Mouse (Mus musculus) heart, embryonic 14.5 days (tissue): ENCODE results near the gene Flt3l. TPM values are rescaled to one million over a fixed set of nuclear protein-coding genes. Genes with fewer than 3 reads are reported as not detected.
A peak's percentile ranks its signal among the peaks of the same experiment; 100 is the strongest.

ENCODE experiments used
- ATAC-seq: fragments of 200-750 bp; cut with Nextera tagmentation; 2 replicates; pipeline ENCODE4 v1.8.0; 2017; ENCODE audit warnings: low read depth, moderate TSS enrichment; ENCODE audit not compliant: insufficient number of reproducible peaks, insufficient read depth, low FRiP score
- H3K27ac ChIP-seq, 2 experiments: fragments of 200-500 bp in 1 of 2; fragments of 300-500 bp in 1 of 2; sonication (generic) in 1 of 2; replicated peaks in 1 of 2; 2 replicates each; pipeline ENCODE4 v1.5.1; 2012 to 2014; ENCODE audit warnings: low read depth in 2 of 2, low read length in 2 of 2, control low read depth in 1 of 2, mild to moderate bottlenecking in 1 of 2, mixed read lengths in 1 of 2; ENCODE audit not compliant: control insufficient read depth in 1 of 2, insufficient read depth in 1 of 2
- H3K27me3 ChIP-seq: fragments of 300-500 bp; sonication (generic); 2 replicates; pipeline ENCODE4 v1.6.1; 2014; ENCODE audit warnings: mild to moderate bottlenecking, low read length, control low read depth; ENCODE audit not compliant: control insufficient read depth, insufficient read depth
- H3K36me3 ChIP-seq: fragments of 300-500 bp; sonication (generic); 2 replicates; pipeline ENCODE4 v1.6.1; 2014; ENCODE audit warnings: mild to moderate bottlenecking, control low read depth, low read length, mixed read lengths; ENCODE audit not compliant: control insufficient read depth, insufficient read depth
- H3K4me1 ChIP-seq, 2 experiments: fragments of 200-500 bp in 1 of 2; fragments of 300-500 bp in 1 of 2; sonication (generic) in 1 of 2; 2 replicates each; pipeline ENCODE4 v1.6.1; 2012 to 2014; ENCODE audit warnings: low read length in 2 of 2, control low read depth in 1 of 2, mixed read lengths in 1 of 2; ENCODE audit not compliant: control insufficient read depth in 2 of 2, insufficient read depth in 2 of 2
- H3K4me2 ChIP-seq: fragments of 300-500 bp; sonication (generic); 2 replicates; pipeline ENCODE4 v1.6.1; 2014; ENCODE audit warnings: mild to moderate bottlenecking, low read length
- H3K4me3 ChIP-seq, 2 experiments: fragments of 200-500 bp in 1 of 2; fragments of 300-500 bp in 1 of 2; sonication (generic) in 1 of 2; 2 replicates each; pipeline ENCODE4 v1.5.1; 2012 to 2014; ENCODE audit warnings: low read length in 2 of 2, mild to moderate bottlenecking in 2 of 2, control low read depth in 1 of 2, low read depth in 1 of 2, moderate library complexity in 1 of 2; ENCODE audit not compliant: control insufficient read depth in 1 of 2, insufficient read depth in 1 of 2
- H3K9ac ChIP-seq: fragments of 300-500 bp; sonication (generic); 2 replicates; pipeline ENCODE4 v1.6.1; 2014; ENCODE audit warnings: mild to moderate bottlenecking, low read length
- H3K9me3 ChIP-seq: fragments of 300-500 bp; sonication (generic); 2 replicates; pipeline ENCODE4 v1.6.1; 2016; ENCODE audit warnings: low read length, control low read depth; ENCODE audit not compliant: control insufficient read depth
- WGBS: fragments of 180-500 bp; shearing (Covaris S2); extraction: QIAGEN DNeasy Blood & Tissue Kit; methylation state at CpG from one replicate; pipeline ENCODE4 v1.1.7; 2014; 5-methylcytosine and 5-hydroxymethylcytosine counted together
- polyA plus RNA-seq: library from polyadenylated mRNA; unstranded; fragments of >200 nt; fragmentation: Nextera tagmentation; extraction: Ambion mirVana; gene quantifications from 2 replicates; pipeline ENCODE4 v1.2.1, GENCODE M21; 2014

The Flt3l gene
- polyA plus RNA-seq, 1 experiment from 2014 or later = 1.3 TPM

DNA sequence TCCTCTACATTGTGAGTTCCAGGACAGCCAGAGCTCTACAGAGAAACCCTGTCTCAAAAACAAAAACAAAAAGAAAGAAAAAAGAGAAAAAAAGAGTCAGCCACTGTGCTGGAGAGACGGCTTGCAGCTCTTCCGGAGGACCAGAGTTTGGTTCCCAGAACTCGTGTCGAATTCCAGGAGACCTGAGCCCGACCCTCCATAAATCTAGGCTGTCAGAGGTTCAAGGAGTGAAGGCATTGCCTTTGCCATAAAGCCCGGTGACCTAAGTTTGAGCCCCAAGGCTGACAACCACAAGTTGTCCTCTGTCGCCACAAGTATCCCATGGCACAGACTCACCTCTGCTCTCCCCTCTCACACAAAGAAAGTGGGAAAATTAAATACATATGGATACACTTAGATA, 42.1 kb downstream of the Flt3l start:
- H3K9me3 ChIP-seq = no peaks in the 10 kb centered on the region
- no peaks in the 10 kb centered on the region for H3K36me3 ChIP-seq
- WGBS = 58% methylated on average over 7 of the region's 7 CpGs
- no peak for ATAC-seq
- H3K27me3 ChIP-seq = no peaks in the 10 kb centered on the region
- H3K27ac ChIP-seq = no peak overlapping the region
- H3K9ac ChIP-seq = no peak overlapping the region
- peaks cover 7 to 14% of the 10 kb centered on the region in 2 experiments; a peak in 2 of 4 replicates for H3K4me1 ChIP-seq
- no peak overlapping the region for H3K4me2 ChIP-seq
- H3K4me3 ChIP-seq = no peak overlapping the region

DNA sequence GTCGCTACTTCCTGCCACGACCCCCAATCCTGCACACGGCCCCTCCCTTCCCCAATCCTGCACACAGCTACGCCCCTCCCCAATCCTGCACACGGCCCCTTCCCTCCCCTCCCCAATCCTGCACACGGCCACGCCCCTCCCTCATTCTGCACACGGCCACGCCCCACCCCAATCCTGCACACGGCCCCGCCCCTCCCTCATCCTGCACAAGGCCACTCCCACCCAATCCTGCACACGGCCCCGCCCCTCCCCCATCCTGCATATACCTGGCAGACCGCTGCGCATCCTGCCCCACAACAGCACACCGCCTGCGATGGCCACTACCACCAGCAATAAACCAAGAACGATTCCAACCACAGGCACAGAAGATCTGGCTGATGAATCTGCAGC, 42.7 kb downstream of the Flt3l start:
- peaks cover 7 to 14% of the 10 kb centered on the region in 2 experiments; a peak in 2 of 4 replicates for H3K4me1 ChIP-seq
- no peak overlapping the region for H3K4me2 ChIP-seq
- no peak overlapping the region for H3K9ac ChIP-seq
- H3K4me3 ChIP-seq = no peak overlapping the region
- 36% methylated on average over 18 of the region's 18 CpGs for WGBS
- no peaks in the 10 kb centered on the region for H3K9me3 ChIP-seq
- no peak overlapping the region for H3K27ac ChIP-seq
- H3K36me3 ChIP-seq = peaks cover 5% of the 10 kb centered on the region
- ATAC-seq = no peak
- H3K27me3 ChIP-seq = no peaks in the 10 kb centered on the region

DNA sequence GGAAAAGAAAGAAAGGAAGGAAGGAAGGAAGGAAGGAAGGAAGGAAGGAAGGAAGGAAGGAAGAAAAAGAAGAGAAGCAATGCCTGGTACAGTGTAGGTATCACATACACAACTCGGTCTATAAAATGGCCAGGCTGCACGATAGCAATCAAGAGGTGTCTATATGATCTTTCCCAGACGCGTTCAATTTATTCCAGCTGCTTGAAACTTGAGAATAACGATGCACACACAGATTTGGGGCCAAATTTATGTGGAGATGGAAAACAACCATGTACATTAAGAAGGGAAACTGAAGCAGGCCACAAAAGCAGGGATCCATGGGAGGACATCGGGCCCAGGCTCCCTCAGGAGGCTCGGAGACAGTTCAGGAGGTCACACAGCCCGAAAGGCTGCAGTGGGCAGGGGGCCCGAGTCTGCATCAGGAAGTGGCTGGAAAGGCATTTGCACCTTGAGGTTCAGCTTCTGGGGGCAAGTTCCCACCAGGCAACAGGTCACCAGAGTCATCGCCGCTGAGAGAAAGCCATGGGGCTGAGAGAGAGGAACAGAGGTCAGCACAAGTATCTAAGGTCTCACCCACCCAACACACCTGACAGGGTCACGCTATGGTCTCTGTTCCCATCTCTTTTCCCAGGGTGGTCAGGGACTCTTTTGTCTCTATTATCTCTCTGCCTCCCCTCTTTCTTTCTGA, 43.3 kb downstream of the Flt3l start:
- Histone ChIP-seq H3K4me2 (no peak overlapping the region), H3K9ac (0 out of 2 replicates have a peak overlapping the region, but pooled peaks have one; percentile 21), H3K4me3 (no peak overlapping the region), H3K4me1 (peaks cover 7 to 14% of the 10 kb centered on the region in 2 experiments; a peak in 2 of 4 replicates), H3K36me3 (peaks cover 10% of the 10 kb centered on the region), H3K27ac (peak overlapping the region in 1 of 2 experiments; percentile 82; a peak in 2 of 4 replicates), H3K9me3 (no peaks in the 10 kb centered on the region), H3K27me3 (no peaks in the 10 kb centered on the region)
- no peak for ATAC-seq
- WGBS = 57% methylated on average over 12 of the region's 12 CpGs

DNA sequence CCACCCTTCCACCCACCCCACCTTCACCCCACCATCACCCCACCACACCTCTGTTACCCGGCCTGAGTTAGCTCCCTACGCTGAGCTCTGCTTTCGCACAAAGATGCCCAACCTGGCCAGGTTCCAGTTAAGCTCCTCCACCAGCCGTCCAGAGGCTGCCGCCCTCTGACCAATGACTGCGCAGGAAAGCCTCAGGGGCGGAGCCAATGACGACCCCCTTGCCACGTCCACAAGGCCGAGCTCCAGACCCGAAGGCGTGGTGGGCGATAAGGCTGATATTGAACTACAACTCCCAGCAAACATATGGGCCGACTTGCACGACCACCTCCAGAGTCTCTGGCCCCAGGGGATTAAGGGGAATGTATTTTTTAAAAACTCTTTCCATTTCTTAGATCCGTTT, 44.2 kb downstream of the Flt3l start, which contains the start of gene Rcn3:
TSS of gene Rcn3 (minus strand) at position 174 of the 400 bp plus-strand sequence.
- H3K4me3 ChIP-seq = peak within 1 kb of the TSS; percentile 52

DNA sequence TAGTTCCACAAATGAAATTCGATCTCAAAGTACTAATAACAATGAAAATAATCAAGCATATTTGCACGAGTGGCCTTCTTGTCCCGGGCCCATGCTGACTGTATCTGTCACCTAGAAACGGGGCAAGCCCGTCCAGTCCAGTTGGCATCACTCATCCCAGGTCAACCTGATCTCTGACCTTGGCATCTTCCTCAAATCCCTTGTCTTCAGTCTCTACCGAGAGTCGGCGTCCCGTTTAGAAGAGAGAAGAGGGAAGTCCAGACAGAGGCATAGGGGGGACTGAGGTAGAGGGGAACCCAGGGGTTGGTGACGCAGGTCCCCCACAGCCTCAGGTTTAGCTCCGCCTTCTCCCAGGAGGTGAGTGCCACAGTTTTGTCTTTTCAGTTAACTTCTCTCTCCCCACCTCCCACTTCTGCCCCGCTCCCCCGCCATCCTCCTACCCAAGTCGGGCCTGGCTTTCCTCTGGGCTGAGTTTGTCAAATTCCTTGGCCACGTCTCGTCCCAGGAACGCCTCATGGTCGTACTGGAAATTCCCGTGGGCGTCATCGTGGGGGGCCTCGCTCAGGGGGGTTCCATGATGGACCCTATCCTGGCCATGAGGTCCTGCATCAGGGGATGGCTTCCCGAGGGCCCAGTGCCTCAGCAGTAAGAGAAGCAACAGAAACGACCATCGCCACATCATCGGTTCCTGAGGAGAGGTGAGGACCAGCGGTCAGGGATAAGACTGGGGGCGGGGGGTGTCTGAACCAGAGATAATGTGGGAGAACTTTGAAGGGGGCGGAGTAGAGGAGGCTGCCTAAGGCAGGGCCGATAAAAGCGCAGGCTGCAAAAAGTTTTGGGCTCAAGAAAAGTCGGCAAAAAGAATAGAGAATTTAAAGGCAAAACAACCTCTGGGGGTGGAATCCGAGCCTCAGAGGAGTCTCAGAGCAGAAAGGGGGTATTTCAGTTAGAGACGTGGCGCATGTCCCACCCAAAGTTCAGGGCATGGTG, 44.9 kb downstream of the Flt3l start:
- peak; percentile 55; the same call in 1 of the 2 replicates for ATAC-seq
- Histone ChIP-seq H3K9me3 (no peaks in the 10 kb centered on the region), H3K4me2 (peak overlapping the region; percentile 68), H3K27ac (peak overlapping the region; percentile 81 to 82), H3K36me3 (peaks cover 27% of the 10 kb centered on the region), H3K9ac (peak overlapping the region; percentile 78), H3K4me3 (peak overlapping the region; percentile 52), H3K27me3 (no peaks in the 10 kb centered on the region), H3K4me1 (peaks cover 7 to 14% of the 10 kb centered on the region in 2 experiments; a peak in 2 of 4 replicates)
- WGBS = 11% methylated on average over 35 of the region's 35 CpGs

More for the DNA sequence above, 44.2 kb downstream of the Flt3l start, which contains the start of gene Rcn3:
- H3K9me3 ChIP-seq = no peaks in the 10 kb centered on the region
- peak within 1 kb of the TSS; percentile 78 for H3K9ac ChIP-seq
- peak within 1 kb of the TSS; percentile 81 to 82 for H3K27ac ChIP-seq
- H3K4me1 ChIP-seq = peaks cover 7 to 14% of the 10 kb centered on the region in 2 experiments; a peak in 2 of 4 replicates
- H3K27me3 ChIP-seq = no peaks in the 10 kb centered on the region
- ATAC-seq = peak; percentile 93
- under 1% methylated on average over 16 of the region's 16 CpGs for WGBS
- H3K4me2 ChIP-seq = peak within 1 kb of the TSS; percentile 68
- peaks cover 19% of the 10 kb centered on the region for H3K36me3 ChIP-seq

DNA sequence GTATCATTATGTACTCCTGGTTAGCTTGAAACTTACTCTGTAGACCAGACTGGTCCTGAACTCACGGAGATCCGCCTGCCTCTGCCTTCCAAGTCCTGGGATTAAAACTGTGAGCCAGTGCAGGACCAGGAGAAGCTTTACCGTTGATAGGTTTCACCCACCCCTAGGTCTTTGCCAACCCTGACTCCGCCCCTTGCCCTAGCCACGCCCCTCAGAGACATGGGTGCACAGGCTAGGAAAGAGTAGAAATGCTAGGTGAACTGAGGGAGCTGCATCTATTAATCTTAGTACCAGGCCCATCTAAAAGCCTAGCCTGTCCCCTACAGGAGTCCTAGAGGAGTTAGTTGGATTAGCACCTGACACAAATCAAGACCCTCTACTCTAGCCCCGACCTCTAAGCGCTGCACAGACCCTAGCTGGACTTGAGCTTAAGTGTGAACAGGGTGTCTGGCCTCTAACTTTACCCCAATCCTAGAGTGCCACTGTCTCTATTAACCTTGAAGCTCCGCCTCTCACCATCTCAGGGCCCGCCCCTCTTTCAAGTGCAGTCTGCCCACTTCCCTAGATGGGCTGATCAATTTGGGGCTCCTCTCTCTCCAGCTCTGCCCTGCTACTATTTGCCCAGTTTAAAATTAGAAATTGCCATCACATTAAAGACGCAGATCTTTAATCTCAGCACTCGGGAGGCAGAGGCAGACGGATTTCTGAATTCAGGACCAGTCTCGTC, 45.8 kb downstream of the Flt3l start:
- Histone ChIP-seq H3K27me3 (no peaks in the 10 kb centered on the region), H3K27ac (peak overlapping the region in 1 of 2 experiments; percentile 81; a peak in 1 of 4 replicates), H3K9ac (peak overlapping the region; percentile 78), H3K36me3 (peaks cover 36% of the 10 kb centered on the region), H3K4me2 (peak overlapping the region; percentile 68), H3K9me3 (no peaks in the 10 kb centered on the region), H3K4me1 (peaks cover 7 to 14% of the 10 kb centered on the region in 2 experiments; a peak in 2 of 4 replicates), H3K4me3 (peak overlapping the region; percentile 52; a peak in 3 of 4 replicates)
- WGBS = 73% methylated on average over 13 of the region's 13 CpGs
- ATAC-seq = no peak

DNA sequence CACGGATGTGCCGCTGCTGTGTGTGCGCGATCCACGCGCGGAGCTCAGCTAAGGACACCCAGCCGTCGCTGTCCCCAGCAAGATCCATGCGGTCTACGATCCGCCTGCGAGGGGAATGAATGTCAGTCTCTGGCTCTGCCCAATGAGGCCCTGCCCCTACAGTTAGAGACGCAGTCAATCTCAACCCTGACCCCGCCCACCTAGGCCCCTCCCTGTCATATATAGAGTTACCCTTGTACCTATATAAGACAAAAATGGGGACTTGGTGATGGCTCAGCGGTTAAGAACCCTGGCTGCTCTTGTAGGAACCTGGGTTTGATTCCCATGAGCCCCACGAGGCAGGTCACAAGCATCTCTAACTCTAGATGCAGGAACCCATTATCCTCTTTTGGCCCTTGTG, 47.6 kb downstream of the Flt3l start:
- Histone ChIP-seq H3K4me2 (no peak overlapping the region), H3K27ac (no peak overlapping the region), H3K27me3 (no peaks in the 10 kb centered on the region), H3K4me1 (peaks cover 7 to 14% of the 10 kb centered on the region in 2 experiments; a peak in 2 of 4 replicates), H3K9ac (no peak overlapping the region), H3K4me3 (no peak overlapping the region), H3K9me3 (no peaks in the 10 kb centered on the region), H3K36me3 (peaks cover 53% of the 10 kb centered on the region)
- ATAC-seq = no peak
- 92% methylated on average over 17 of the region's 17 CpGs for WGBS
